Mouse (Mus musculus) embryonic facial prominence, embryonic 15.5 days (tissue): ENCODE measurements around the gene 4933411K16Rik. TPM values are rescaled to one million over a fixed set of nuclear protein-coding genes. Genes with fewer than 3 reads are reported as not detected.
A peak's percentile ranks its signal among the peaks of the same experiment; 100 is the strongest.

Experiments used
- ATAC-seq: fragments of 200-750 bp; cut with Nextera tagmentation; 2 replicates; pipeline ENCODE4 v1.8.0; 2017; ENCODE audit warnings: low read depth, moderate TSS enrichment; ENCODE audit not compliant: insufficient number of reproducible peaks, low FRiP score, low TSS enrichment
- H3K27ac ChIP-seq: fragments of 300-500 bp; sonication (generic); replicated peaks from 2 replicates; pipeline ENCODE4 v1.5.1; 2015; ENCODE audit warnings: mild to moderate bottlenecking, inconsistent platforms
- H3K27me3 ChIP-seq: fragments of 300-500 bp; sonication (generic); 2 replicates; pipeline ENCODE4 v1.6.1; 2015; ENCODE audit warnings: inconsistent platforms
- H3K36me3 ChIP-seq: fragments of 300-500 bp; sonication (generic); 2 replicates; pipeline ENCODE4 v1.6.1; 2015; ENCODE audit warnings: mild to moderate bottlenecking, inconsistent platforms
- H3K4me1 ChIP-seq: fragments of 300-500 bp; sonication (generic); 2 replicates; pipeline ENCODE4 v1.6.1; 2015; ENCODE audit warnings: inconsistent platforms
- H3K4me2 ChIP-seq: fragments of 300-500 bp; sonication (generic); replicated peaks from 2 replicates; pipeline ENCODE4 v1.6.1; 2015; ENCODE audit warnings: mild to moderate bottlenecking, inconsistent platforms
- H3K4me3 ChIP-seq: fragments of 300-500 bp; sonication (generic); replicated peaks from 2 replicates; pipeline ENCODE4 v1.5.1; 2015; ENCODE audit warnings: mild to moderate bottlenecking, inconsistent platforms
- H3K9ac ChIP-seq: fragments of 300-500 bp; sonication (generic); 2 replicates; pipeline ENCODE4 v1.6.1; 2015; ENCODE audit warnings: inconsistent platforms
- H3K9me3 ChIP-seq: fragments of 300-500 bp; sonication (generic); replicated peaks from 2 replicates; pipeline ENCODE4 v1.6.1; 2016; ENCODE audit warnings: inconsistent platforms
- WGBS: fragments of 180-500 bp; shearing (Covaris S2); methylation state at CpG from one replicate; pipeline ENCODE4 v1.1.7; 2015; 5-methylcytosine and 5-hydroxymethylcytosine counted together
- polyA plus RNA-seq: library from polyadenylated mRNA; unstranded; fragments of >200 nt; fragmentation: Nextera tagmentation; extraction: Ambion mirVana; gene quantifications from 2 replicates; pipeline ENCODE4 v1.2.1, GENCODE M21; 2015

The 4933411K16Rik gene
- polyA plus RNA-seq, 1 experiment from 2014 or later = 0.16 TPM

- peak overlapping the region; percentile 93 for H3K27ac ChIP-seq
- no peaks in the 10 kb centered on the region for H3K36me3 ChIP-seq
- H3K4me3 ChIP-seq = no peak overlapping the region
- H3K4me1 ChIP-seq = peaks cover 71% of the 10 kb centered on the region
- peak; percentile 73 for ATAC-seq
- H3K4me2 ChIP-seq = 0 out of 2 replicates have a peak overlapping the region, but pooled peaks have one; percentile 4
- 37% methylated on average over 8 of the region's 8 CpGs for WGBS
- no peaks in the 10 kb centered on the region for H3K27me3 ChIP-seq
- H3K9me3 ChIP-seq = no peaks in the 10 kb centered on the region
- no peak overlapping the region for H3K9ac ChIP-seq
These were observed 34.4 kb upstream of the 4933411K16Rik start for GRCm38 (mm10) chr19:42017399-42018247.

DNA sequence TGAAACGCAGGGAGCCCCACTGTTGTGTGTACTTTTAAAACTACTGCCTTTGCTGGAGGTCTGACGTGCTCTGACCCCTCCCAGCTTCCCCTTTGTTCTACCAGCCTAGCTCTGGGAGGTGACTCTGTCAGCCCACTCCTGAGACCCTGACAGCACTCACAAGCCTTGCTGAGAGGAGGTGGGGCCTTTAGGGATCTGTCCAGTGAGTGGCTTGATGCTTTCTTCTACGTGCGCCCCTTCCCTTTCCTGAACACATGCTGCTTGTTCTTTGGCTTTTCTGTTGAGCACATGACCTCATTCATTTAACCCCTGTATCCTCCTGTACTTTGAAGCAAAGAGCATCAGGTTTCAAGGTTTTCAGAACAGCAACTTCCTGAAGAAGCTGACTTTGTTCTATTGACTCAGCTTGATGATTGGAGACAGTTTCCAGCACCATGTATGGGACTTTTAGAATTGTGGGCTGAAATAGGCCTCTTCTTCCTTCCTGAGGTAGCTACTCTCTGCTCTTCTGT is 33.0 kb upstream of the 4933411K16Rik start:
- ATAC-seq = no peak
- no peak overlapping the region for H3K4me3 ChIP-seq
- no peak overlapping the region for H3K4me2 ChIP-seq
- no peaks in the 10 kb centered on the region for H3K27me3 ChIP-seq
- H3K27ac ChIP-seq = peak overlapping the region; percentile 93
- no peaks in the 10 kb centered on the region for H3K36me3 ChIP-seq
- peaks cover 76% of the 10 kb centered on the region for H3K4me1 ChIP-seq
- H3K9ac ChIP-seq = no peak overlapping the region
- 33% methylated on average over 4 of the region's 4 CpGs for WGBS
- H3K9me3 ChIP-seq = no peaks in the 10 kb centered on the region

GRCm38 (mm10) chr19:42021681-42022541 is 30.1 kb upstream of the 4933411K16Rik start:
- peak overlapping the region; percentile 65 for H3K27ac ChIP-seq
- WGBS = 68% methylated on average over 10 of the region's 10 CpGs

GRCm38 (mm10) chr19:42022542-42022848 is 29.6 kb upstream of the 4933411K16Rik start:
- Histone ChIP-seq H3K27ac (peak overlapping the region; percentile 65), H3K4me1 (peaks cover 53% of the 10 kb centered on the region), H3K9ac (no peak overlapping the region), H3K4me3 (no peak overlapping the region), H3K36me3 (no peaks in the 10 kb centered on the region), H3K4me2 (no peak overlapping the region), H3K9me3 (no peaks in the 10 kb centered on the region), H3K27me3 (no peaks in the 10 kb centered on the region)
- WGBS = 58% methylated on average over 2 of the region's 2 CpGs
- 0 out of 2 replicates have a peak, but pooled peaks have one; percentile 24 for ATAC-seq

More at GRCm38 (mm10) chr19:42021681-42022541, 30.1 kb upstream of the 4933411K16Rik start:
- Histone ChIP-seq H3K27me3 (no peaks in the 10 kb centered on the region), H3K4me2 (no peak overlapping the region), H3K9me3 (no peaks in the 10 kb centered on the region), H3K36me3 (no peaks in the 10 kb centered on the region), H3K4me1 (peaks cover 59% of the 10 kb centered on the region), H3K9ac (no peak overlapping the region), H3K4me3 (no peak overlapping the region)
- ATAC-seq = no peak

DNA sequence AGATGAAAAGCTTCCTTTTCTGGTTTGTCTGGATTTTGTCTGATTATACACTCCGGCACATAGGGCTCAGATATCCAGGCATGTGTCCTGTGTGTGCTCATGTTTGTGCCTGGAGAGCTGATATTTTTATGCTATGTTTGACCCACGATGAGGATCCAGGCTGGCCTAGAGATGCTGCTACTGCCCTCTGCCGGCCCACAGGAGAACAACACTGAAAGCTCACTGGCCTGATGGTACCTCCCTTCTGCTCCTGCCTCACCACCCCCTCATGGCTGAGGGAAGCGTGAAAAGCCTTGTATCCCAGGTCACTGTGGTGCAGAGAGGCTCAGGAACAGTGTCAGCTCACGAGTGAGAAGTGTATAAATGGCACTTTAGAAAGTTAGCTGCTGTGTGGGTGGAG is 25.9 kb upstream of the 4933411K16Rik start:
- WGBS = 3% methylated on average over 5 of the region's 5 CpGs
- no peaks in the 10 kb centered on the region for H3K9me3 ChIP-seq
- peak; percentile 25; the same call in 1 of the 2 replicates for ATAC-seq

GRCm38 (mm10) chr19:42031112-42031511 is 20.9 kb upstream of the 4933411K16Rik start:
- WGBS = 68% methylated on average over 5 of the region's 5 CpGs
- no peak overlapping the region for H3K4me3 ChIP-seq
- no peak overlapping the region for H3K9ac ChIP-seq
- H3K4me1 ChIP-seq = peaks cover 31% of the 10 kb centered on the region
- 0 out of 2 replicates have a peak, but pooled peaks cover 7% of the 10 kb centered on the region for H3K36me3 ChIP-seq
- H3K27ac ChIP-seq = no peak overlapping the region
- no peak for ATAC-seq
- no peak overlapping the region for H3K4me2 ChIP-seq
- no peaks in the 10 kb centered on the region for H3K9me3 ChIP-seq
- H3K27me3 ChIP-seq = no peaks in the 10 kb centered on the region

More for the DNA sequence above, 25.9 kb upstream of the 4933411K16Rik start:
- Histone ChIP-seq H3K27ac (no peak overlapping the region), H3K4me2 (no peak overlapping the region), H3K4me3 (no peak overlapping the region), H3K36me3 (no peaks in the 10 kb centered on the region), H3K4me1 (peaks cover 30% of the 10 kb centered on the region), H3K27me3 (no peaks in the 10 kb centered on the region), H3K9ac (no peak overlapping the region)

GRCm38 (mm10) chr19:42033611-42034010 is 18.4 kb upstream of the 4933411K16Rik start:
- no peak for ATAC-seq

DNA sequence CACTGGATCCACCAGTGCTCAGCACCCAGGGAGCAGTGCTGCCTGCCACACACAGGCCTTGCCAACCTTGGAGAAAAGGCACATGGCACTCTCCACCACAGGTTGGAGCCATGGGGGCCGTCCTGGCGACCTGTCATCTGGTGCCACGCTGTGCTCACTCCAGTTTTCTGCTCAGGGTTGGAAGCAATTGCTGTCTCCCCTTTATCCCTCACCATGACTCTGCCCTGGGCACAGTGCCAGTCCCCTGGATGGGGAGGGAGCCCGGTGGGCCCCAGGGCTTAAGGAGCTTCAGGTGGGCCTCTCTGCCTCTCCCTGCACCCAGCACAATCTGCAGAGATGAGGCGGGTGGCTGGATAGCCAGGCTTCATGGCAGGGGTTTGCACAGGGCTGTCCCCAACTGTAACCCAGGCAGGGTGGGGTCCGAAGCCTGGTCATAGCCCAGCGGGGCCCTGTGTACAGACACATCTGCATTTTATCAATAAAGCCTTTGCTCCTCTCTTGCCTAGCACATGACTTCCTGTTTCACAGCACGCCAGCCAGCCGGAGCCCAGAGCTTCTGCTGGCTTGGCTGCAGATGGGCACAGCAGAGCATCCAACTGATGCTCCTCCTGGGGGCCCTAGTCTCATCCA is 17.8 kb upstream of the 4933411K16Rik start:
- ATAC-seq = peak; percentile 41
- Histone ChIP-seq H3K27me3 (no peaks in the 10 kb centered on the region), H3K4me1 (peaks cover 29% of the 10 kb centered on the region), H3K4me2 (0 out of 2 replicates have a peak overlapping the region, but pooled peaks have one; percentile 12), H3K4me3 (no peak overlapping the region), H3K36me3 (0 out of 2 replicates have a peak, but pooled peaks cover 7% of the 10 kb centered on the region), H3K9ac (no peak overlapping the region), H3K27ac (peak overlapping the region; percentile 85), H3K9me3 (no peaks in the 10 kb centered on the region)
- 42% methylated on average over 9 of the region's 9 CpGs for WGBS

More at GRCm38 (mm10) chr19:42033611-42034010, 18.4 kb upstream of the 4933411K16Rik start:
- Histone ChIP-seq H3K9ac (no peak overlapping the region), H3K27me3 (no peaks in the 10 kb centered on the region), H3K9me3 (no peaks in the 10 kb centered on the region), H3K4me3 (no peak overlapping the region), H3K4me2 (no peak overlapping the region), H3K4me1 (peaks cover 29% of the 10 kb centered on the region), H3K36me3 (0 out of 2 replicates have a peak, but pooled peaks cover 7% of the 10 kb centered on the region), H3K27ac (peak overlapping the region; percentile 85)
- WGBS = 73% methylated on average over 14 of the region's 14 CpGs

DNA sequence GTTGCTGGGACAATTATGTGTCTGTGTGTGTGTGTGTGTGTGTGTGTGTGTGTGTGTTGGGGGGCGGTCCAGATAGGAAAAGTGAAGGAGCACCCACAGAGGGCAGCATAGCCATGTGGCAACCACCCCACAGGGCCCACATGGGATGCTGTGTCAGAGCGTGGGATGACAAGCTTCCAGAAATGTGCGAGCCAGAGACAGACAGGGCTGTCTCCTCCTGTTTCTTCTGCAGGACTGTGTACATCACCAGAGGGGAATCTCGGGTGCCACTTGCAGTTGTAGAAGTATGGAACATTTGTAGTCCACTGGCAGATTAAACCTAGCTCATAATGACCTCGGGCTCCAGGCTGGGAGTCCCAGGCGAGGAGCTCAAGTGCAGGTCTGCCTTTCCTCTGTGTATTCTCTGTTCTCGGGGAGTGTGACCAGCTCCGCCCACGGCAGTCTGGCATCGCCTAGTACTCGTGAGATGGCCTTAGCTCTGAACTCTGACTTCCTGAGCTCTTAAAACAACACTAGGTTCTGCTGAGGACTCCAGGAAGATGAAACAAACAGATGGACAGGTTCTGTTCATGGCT is 17.1 kb upstream of the 4933411K16Rik start:
- Histone ChIP-seq H3K9ac (no peak overlapping the region), H3K36me3 (0 out of 2 replicates have a peak, but pooled peaks cover 7% of the 10 kb centered on the region), H3K4me1 (peaks cover 29% of the 10 kb centered on the region), H3K9me3 (no peaks in the 10 kb centered on the region), H3K4me2 (0 out of 2 replicates have a peak overlapping the region, but pooled peaks have one; percentile 12), H3K27ac (peak overlapping the region; percentile 85), H3K4me3 (no peak overlapping the region), H3K27me3 (no peaks in the 10 kb centered on the region)
- ATAC-seq = peak; percentile 16; the same call in 1 of the 2 replicates
- 39% methylated on average over 11 of the region's 11 CpGs for WGBS

DNA sequence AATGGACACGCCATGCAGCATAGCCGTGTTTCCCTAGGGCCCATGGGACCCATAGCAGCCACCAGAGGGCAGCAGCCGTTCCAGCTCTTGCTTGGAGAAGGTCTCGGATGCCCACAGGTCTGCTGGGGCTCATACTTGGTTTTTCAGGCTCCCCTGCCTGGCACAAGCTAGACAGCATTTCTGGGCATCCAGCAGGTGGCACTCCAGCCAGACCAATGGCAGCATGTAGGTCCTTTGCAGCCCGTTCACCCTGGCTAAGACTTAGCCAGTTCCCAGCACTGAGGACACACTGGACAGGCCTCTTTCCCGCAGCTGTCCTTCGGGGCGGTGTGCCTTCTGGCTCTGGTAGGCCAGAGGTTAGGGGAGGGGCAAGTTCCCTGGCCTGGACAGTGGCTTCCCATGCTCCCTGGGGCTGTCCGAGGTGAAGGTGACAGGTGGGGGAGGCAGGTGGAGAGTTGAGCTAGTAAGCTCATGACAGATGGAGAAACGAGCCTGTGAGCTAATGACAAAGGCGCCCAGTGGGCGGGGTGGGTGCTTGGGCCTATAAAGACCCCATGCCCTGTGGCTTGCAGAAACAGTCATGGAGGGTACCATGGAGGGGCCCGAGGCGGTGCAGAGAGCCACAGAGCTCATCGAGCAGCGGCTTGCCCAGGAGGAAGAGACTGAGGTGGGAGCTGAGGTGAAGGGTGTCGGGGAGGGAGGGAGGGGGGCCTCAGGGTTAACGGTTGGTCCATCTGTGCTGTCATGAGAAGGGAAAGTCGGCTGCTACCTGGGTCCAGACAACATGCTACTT is 16.4 kb upstream of the 4933411K16Rik start, which contains the start of gene Ankrd2:
Gene Ankrd2 (plus strand): TSS at position 545 of the 793 bp plus-strand sequence.
- Histone ChIP-seq H3K9me3 (no peaks in the 10 kb centered on the region), H3K4me1 (peaks cover 29% of the 10 kb centered on the region), H3K27ac (peak within 1 kb of the TSS; percentile 85), H3K36me3 (0 out of 2 replicates have a peak, but pooled peaks cover 7% of the 10 kb centered on the region), H3K4me2 (no peak within 1 kb of the TSS), H3K9ac (no peak within 1 kb of the TSS), H3K27me3 (no peaks in the 10 kb centered on the region), H3K4me3 (no peak within 1 kb of the TSS)
- peak; percentile 64 for ATAC-seq
- WGBS = 63% methylated on average over 19 of the region's 19 CpGs
